Mouse (Mus musculus): ENCODE results near the gene Tmem189.

- no peak for TF ChIP-seq ZNF384 (IDR thresholded peaks at IDR 0.05; ENCODE audit: low read depth, low read length)
- TF ChIP-seq ETS1 (IDR thresholded peaks at IDR 0.05; ENCODE audit: low read depth, low read length) = no peak
- no peak for TF ChIP-seq CTCF (IDR thresholded peaks at IDR 0.05 in 2 of 3, conservative IDR thresholded peaks at IDR 0.05 in 1 of 3; ENCODE audit: control insufficient read depth in 1 of 3, insufficient read depth in 1 of 3, low read depth in 2 of 3, low read length in 3 of 3, poor library complexity in 1 of 3, severe bottlenecking in 1 of 3)
- TF ChIP-seq MAFK (IDR thresholded peaks at IDR 0.05; ENCODE audit: borderline replicate concordance, low read depth, low read length) = no peak
- no peak for TF ChIP-seq UBTF (IDR thresholded peaks at IDR 0.05; ENCODE audit: borderline replicate concordance, insufficient read depth, low read depth, low read length)
- no peak for TF ChIP-seq JUND (IDR thresholded peaks at IDR 0.05; ENCODE audit: low read depth, low read length)
- no peak for TF ChIP-seq GABPA (IDR thresholded peaks at IDR 0.05; ENCODE audit: low read depth, low read length)
- no peak for TF ChIP-seq ZMIZ1 (IDR thresholded peaks at IDR 0.05; ENCODE audit: low read depth, low read length)
These were observed 56.7 kb downstream of the Tmem189 start for GRCm38 (mm10) chr2:167632731-167633536.

Measured in MEL (cell line).